Mouse (Mus musculus) stomach, postnatal 0 days (tissue): Measurements from ENCODE around the gene Vamp8. TPM values are rescaled to one million over a fixed set of nuclear protein-coding genes. Genes with fewer than 3 reads are reported as not detected.

Source experiments
- ATAC-seq: fragments of 200-750 bp; cut with Nextera tagmentation; 2 replicates; pipeline ENCODE4 v1.8.0; 2017; ENCODE audit not compliant: low FRiP score, low TSS enrichment
- DNase-seq: peaks from one replicate; pipeline ENCODE4 v3.0.0-alpha.2; 2016; ENCODE audit warnings: low spot score
- H3K27ac ChIP-seq: fragments of 300-500 bp; sonication (generic); replicated peaks from 2 replicates; pipeline ENCODE4 v1.5.1; 2014; ENCODE audit warnings: mild to moderate bottlenecking, control low read depth
- H3K27me3 ChIP-seq: fragments of 300-500 bp; sonication (generic); 2 replicates; pipeline ENCODE4 v1.6.1; 2014; ENCODE audit warnings: low read length; ENCODE audit not compliant: control insufficient read depth, insufficient read depth
- H3K36me3 ChIP-seq: fragments of 300-500 bp; sonication (generic); 2 replicates; pipeline ENCODE4 v1.6.1; 2014; ENCODE audit warnings: low read length, mixed read lengths; ENCODE audit not compliant: control insufficient read depth, insufficient read depth
- H3K4me1 ChIP-seq: fragments of 300-500 bp; sonication (generic); replicated peaks from 2 replicates; pipeline ENCODE4 v1.6.1; 2014; ENCODE audit warnings: antibody characterized with exemption; ENCODE audit not compliant: control insufficient read depth, insufficient read depth
- H3K4me2 ChIP-seq: fragments of 300-500 bp; sonication (generic); replicated peaks from 2 replicates; pipeline ENCODE4 v1.6.1; 2014; ENCODE audit warnings: low read depth, mild to moderate bottlenecking, control low read depth, moderate library complexity
- H3K4me3 ChIP-seq: fragments of 300-500 bp; sonication (generic); 2 replicates; pipeline ENCODE4 v1.5.1; 2014; ENCODE audit warnings: low read depth, low read length, control low read depth
- H3K9ac ChIP-seq: fragments of 300-500 bp; sonication (generic); 2 replicates; pipeline ENCODE4 v1.6.1; 2014; ENCODE audit warnings: mild to moderate bottlenecking, low read length, control low read depth, mixed read lengths
- H3K9me3 ChIP-seq: fragments of 300-500 bp; sonication (generic); 2 replicates; pipeline ENCODE4 v1.6.1; 2016; ENCODE audit warnings: low read length; ENCODE audit not compliant: control insufficient read depth
- CTCF ChIP-seq: IDR thresholded peaks from 2 replicates; pipeline ENCODE4 v1.5.1; 2016; ENCODE audit warnings: antibody characterized with exemption, low read depth, mild to moderate bottlenecking, moderate library complexity
- EP300 ChIP-seq: optimal IDR thresholded peaks from 2 replicates; pipeline ENCODE3; 2016; ENCODE audit warnings: antibody characterized with exemption
- WGBS: fragments of 180-500 bp; shearing (Covaris S2); extraction: QIAGEN DNeasy Blood & Tissue Kit; methylation state at CpG from one replicate; pipeline ENCODE4 v1.1.7; 2014; 5-methylcytosine and 5-hydroxymethylcytosine counted together
- polyA plus RNA-seq: library from polyadenylated mRNA; unstranded; fragments of >200 nt; fragmentation: Nextera tagmentation; extraction: Ambion mirVana; gene quantifications from 2 replicates; pipeline ENCODE4 v1.2.1, GENCODE M21; 2015

The Vamp8 gene
- polyA plus RNA-seq, 1 experiment from 2014 or later = 368 TPM

- H3K9me3 ChIP-seq = no peaks in the 10 kb centered on the region
- H3K27me3 ChIP-seq = no peaks in the 10 kb centered on the region
- H3K4me3 ChIP-seq = no peak overlapping the region
- no peaks in the 10 kb centered on the region for H3K4me1 ChIP-seq
- no peak for TF ChIP-seq CTCF
- no peak for TF ChIP-seq EP300
- H3K9ac ChIP-seq = no peak overlapping the region
- no peak for ATAC-seq
- WGBS = 47% methylated on average over 2 of the region's 2 CpGs
- no peak overlapping the region for H3K4me2 ChIP-seq
- no peaks in the 10 kb centered on the region for H3K36me3 ChIP-seq
- no peak for DNase-seq
- H3K27ac ChIP-seq = no peak overlapping the region
Measured at GRCm38 (mm10) chr6:72399967-72400366, 9.5 kb upstream of the Vamp8 start.

- 67% methylated on average over 10 of the region's 10 CpGs for WGBS
- no peaks in the 10 kb centered on the region for H3K4me1 ChIP-seq
- DNase-seq = no peak
- H3K36me3 ChIP-seq = no peaks in the 10 kb centered on the region
- H3K27ac ChIP-seq = no peak overlapping the region
- H3K9ac ChIP-seq = no peak overlapping the region
- no peak overlapping the region for H3K4me3 ChIP-seq
- no peak overlapping the region for H3K4me2 ChIP-seq
- no peak for ATAC-seq
- TF ChIP-seq EP300 = no peak
- no peak for TF ChIP-seq CTCF
- H3K27me3 ChIP-seq = no peaks in the 10 kb centered on the region
- H3K9me3 ChIP-seq = no peaks in the 10 kb centered on the region
Measured at GRCm38 (mm10) chr6:72396837-72397251, 6.3 kb upstream of the Vamp8 start.

- 92% methylated on average over 5 of the region's 5 CpGs for WGBS
- Histone ChIP-seq H3K4me2 (no peak overlapping the region), H3K9me3 (no peaks in the 10 kb centered on the region), H3K27ac (no peak overlapping the region), H3K36me3 (no peaks in the 10 kb centered on the region), H3K4me1 (peaks cover 9% of the 10 kb centered on the region; the same call in 1 of the 2 replicates), H3K4me3 (no peak overlapping the region), H3K27me3 (no peaks in the 10 kb centered on the region), H3K9ac (no peak overlapping the region)
- ATAC-seq (no peak), DNase-seq (no peak)
- TF ChIP-seq EP300 = no peak
- peak; percentile 16; the same call in 1 of the 2 replicates for TF ChIP-seq CTCF
Measured at GRCm38 (mm10) chr6:72392341-72392740, 1.8 kb upstream of the Vamp8 start.

GRCm38 (mm10) chr6:72390795-72391521, 455 bp upstream of the Vamp8 start:
- DNase-seq (peak; percentile 49), ATAC-seq (peak; percentile 54)
- TF ChIP-seq EP300 = no peak
- no peak; the same call in none of the 2 replicates for TF ChIP-seq CTCF
- Histone ChIP-seq H3K4me2 (peak overlapping the region; percentile 69), H3K27ac (peak overlapping the region; percentile 99), H3K36me3 (0 out of 2 replicates have a peak, but pooled peaks cover 2% of the 10 kb centered on the region), H3K27me3 (no peaks in the 10 kb centered on the region), H3K4me1 (peaks cover 9% of the 10 kb centered on the region; the same call in 1 of the 2 replicates), H3K9ac (peak overlapping the region; percentile 80), H3K4me3 (peak overlapping the region; percentile 63), H3K9me3 (no peaks in the 10 kb centered on the region)
- WGBS = 12% methylated on average over 12 of the region's 12 CpGs

- Histone ChIP-seq H3K9me3 (no peaks in the 10 kb centered on the region), H3K4me1 (peaks cover 9% of the 10 kb centered on the region; the same call in 1 of the 2 replicates), H3K4me2 (peak overlapping the region; percentile 69), H3K9ac (peak overlapping the region; percentile 80), H3K4me3 (peak overlapping the region; percentile 63), H3K36me3 (peaks cover 6% of the 10 kb centered on the region; the same call in 1 of the 2 replicates), H3K27ac (peak overlapping the region; percentile 99), H3K27me3 (no peaks in the 10 kb centered on the region)
- 4% methylated on average over 13 of the region's 13 CpGs for WGBS
- TF ChIP-seq CTCF = no peak
- no peak for TF ChIP-seq EP300
- DNase-seq (peak; percentile 66), ATAC-seq (peak; percentile 64)
Measured at GRCm38 (mm10) chr6:72389471-72389940, 997 bp downstream of the Vamp8 start.

- ATAC-seq = no peak
- peak overlapping the region; percentile 99 for H3K27ac ChIP-seq
- H3K4me2 ChIP-seq = peak overlapping the region; percentile 69
- DNase-seq = no peak
- H3K27me3 ChIP-seq = no peaks in the 10 kb centered on the region
- H3K9me3 ChIP-seq = no peaks in the 10 kb centered on the region
- H3K4me1 ChIP-seq = peaks cover 9% of the 10 kb centered on the region; the same call in 1 of the 2 replicates
- H3K9ac ChIP-seq = peak overlapping the region; percentile 80
- 62% methylated on average over 6 of the region's 6 CpGs for WGBS
- peak overlapping the region; percentile 63 for H3K4me3 ChIP-seq
- H3K36me3 ChIP-seq = peaks cover 6% of the 10 kb centered on the region; the same call in 1 of the 2 replicates
- no peak for TF ChIP-seq CTCF
- TF ChIP-seq EP300 = no peak
Measured at GRCm38 (mm10) chr6:72388791-72389329, 1.6 kb downstream of the Vamp8 start.
